Mouse (Mus musculus) T-cell, adult 66 days (primary cell): ENCODE measurements around the gene Zfp599. TPM values are rescaled to one million over a fixed set of nuclear protein-coding genes. Genes with fewer than 3 reads are reported as not detected.

Experiments
- total RNA-seq, 2 experiments: library from RNA; stranded (reverse); gene quantifications; 3 replicates in 1 of 2; 4 replicates in 1 of 2; pipeline ENCODE4 v1.2.4; 2023

The Zfp599 gene
- total RNA-seq = 1 to 10 TPM; 3.1 to 3.4 TPM

DNA sequence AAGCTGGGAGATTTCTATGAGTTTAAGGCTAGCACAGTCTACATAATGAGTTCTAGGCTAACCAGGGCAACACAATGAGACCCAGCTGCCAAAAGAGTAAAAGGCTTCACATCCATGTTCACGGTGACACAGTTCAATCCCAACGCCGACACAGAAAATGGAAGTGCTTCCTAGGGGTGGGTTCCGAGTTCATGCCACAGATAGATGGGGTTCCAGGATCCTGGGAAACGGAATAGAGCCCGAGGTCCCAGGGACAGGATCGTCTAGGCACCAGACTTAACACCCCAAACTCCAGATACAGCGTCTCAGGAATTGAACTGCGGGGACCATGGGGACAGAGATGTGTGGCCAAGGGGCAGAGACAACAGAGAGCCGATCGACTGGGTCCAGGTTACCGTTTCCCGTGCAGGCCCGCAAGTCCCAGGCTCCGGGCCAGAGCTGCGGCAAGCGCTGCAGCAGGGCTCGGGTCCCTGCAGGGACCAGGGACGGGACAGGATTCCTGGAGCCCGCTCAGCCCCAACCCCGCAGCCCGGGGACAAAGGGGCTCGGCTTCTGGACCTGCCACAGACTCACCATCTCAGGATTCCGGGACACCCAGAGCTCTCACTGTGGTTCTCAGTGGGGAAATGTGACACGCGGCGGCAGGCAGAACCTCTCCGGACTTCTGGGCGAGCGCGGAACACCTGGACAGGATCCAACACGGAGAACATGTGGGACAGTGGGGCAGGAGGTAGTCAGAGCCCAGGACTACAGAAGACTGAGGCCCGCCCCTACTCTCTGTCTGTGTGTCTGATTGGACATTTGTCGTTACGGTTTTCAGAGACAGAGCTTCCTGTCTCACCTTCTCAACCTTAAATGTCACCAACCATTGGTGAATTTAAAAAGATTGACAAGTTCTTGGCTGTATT, at the start of gene Zfp599:
Gene Zfp599, minus strand, starts transcription at position 712 of the 908 bp plus-strand sequence.

DNA sequence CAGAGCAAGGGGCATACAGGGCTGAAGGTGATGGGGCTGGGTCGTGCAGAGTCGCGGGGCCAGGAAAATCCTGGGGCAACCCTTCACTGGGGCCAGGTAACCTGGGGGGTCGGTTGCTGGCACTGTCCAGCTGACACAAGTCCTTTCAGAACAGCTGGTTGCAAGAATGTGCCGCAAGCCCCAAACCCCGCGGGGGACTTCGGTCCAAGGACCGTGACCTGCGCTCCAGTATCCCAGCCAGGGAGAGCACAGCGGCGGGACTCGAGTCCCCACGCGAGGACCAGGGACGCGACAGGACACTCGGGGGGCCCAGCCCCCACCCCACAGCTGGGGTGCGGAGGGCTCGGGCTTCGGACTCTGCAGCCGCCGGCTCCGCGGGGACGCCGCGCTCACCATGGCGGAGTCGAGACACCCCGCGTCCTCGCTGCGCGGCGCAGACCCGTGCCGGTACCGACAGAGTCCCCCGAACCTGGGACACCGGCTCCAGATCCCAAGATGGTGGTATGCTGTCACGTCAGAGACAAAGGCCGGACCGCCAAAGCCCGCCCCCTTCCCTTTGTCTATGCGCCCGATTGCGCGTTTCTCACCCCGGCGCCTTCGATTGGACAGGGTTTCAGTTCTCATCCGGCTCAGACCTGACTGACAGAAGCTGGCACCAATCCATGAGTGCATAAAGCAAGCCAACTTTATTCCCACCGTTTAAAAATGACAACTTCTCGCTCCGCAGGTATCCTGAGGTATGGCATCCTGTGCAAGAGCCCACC, 47.6 kb upstream of the Zfp599 start, which contains the start of gene Zfp810:
Gene Zfp810, minus strand, starts transcription at position 493 of the 764 bp plus-strand sequence.

DNA sequence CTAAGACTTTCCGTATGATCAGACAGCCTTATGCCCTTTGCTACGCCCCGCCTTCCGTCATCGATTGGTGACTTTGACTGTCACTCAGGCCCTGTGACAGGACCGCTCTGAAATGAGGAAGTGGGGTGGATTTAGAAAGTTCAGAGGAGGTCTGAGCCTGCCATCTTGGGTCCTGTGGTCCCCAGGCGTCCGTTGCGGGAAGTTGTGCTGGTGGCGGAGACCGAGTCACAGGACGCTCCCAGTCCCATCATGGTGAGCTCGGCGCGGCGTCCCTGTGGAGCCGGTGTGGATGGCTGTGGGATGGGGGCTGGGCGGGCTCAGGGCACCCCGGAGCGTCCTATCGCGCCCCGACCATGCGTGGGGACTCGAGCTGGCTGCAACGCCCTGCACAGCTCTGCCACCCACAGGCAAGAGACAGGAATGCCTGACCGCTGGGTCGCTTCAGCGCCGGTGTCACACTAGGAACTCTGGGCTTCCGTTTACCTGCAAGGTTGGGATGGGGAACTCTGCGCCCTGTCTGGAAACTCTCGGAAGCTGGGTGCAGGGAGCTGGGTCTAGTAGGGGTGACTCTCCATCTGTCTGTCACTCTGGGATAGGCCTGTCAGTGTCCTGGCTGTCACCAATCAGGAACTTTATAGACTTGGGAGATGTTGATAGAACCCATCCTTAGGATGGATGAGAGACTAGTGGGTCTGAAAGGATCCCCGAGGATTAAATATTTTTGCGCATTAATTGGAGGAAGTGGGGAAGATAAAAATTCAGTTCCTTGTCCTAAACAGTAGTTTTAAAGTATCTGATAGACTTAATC, 33.9 kb downstream of the Zfp599 start, which contains the start of gene Zfp809:
Gene Zfp809, plus strand, starts transcription at position 134 of the 808 bp plus-strand sequence.

Other genes with a start within 250 kb of the Zfp599 start
- under 1 TPM in 1 of 2 experiments, not detected in 1; 0.27 TPM for gene Elavl3, start 207.9 kb downstream of the Zfp599 start, total RNA-seq
- not detected for gene Gm49318, start 188.6 kb downstream of the Zfp599 start, total RNA-seq
- gene Zfp653, start 188.5 kb downstream of the Zfp599 start, total RNA-seq = 10 to 100 TPM; 29.3 to 34.7 TPM
- 10 to 100 TPM; 29.0 to 34.0 TPM for gene Ecsit, start 174.5 kb downstream of the Zfp599 start, total RNA-seq
- not detected for gene Cnn1, start 160.7 kb downstream of the Zfp599 start, total RNA-seq
- 10 to 100 TPM; 34.2 to 41.2 TPM for gene Elof1, start 142.7 kb downstream of the Zfp599 start, total RNA-seq
- 100 to 1,000 TPM; 194 to 244 TPM for gene Acp5, start 124.2 kb downstream of the Zfp599 start, total RNA-seq
- 10 to 100 TPM; 13.8 to 19.1 TPM for gene Pigyl, start 103.0 kb downstream of the Zfp599 start, total RNA-seq
- gene Zfp872, start 71.8 kb downstream of the Zfp599 start, total RNA-seq = not detected
- gene Zfp809, start 34.2 kb downstream of the Zfp599 start, total RNA-seq = 10 to 100 TPM; 33.6 to 39.8 TPM
- 10 to 100 TPM; 15.0 to 17.3 TPM for gene Zfp810, start 47.8 kb upstream of the Zfp599 start, total RNA-seq
- 1 to 10 TPM in 1 of 2 experiments, under 1 TPM in 1; 0.83 to 2.7 TPM for gene Anln, start 129.3 kb upstream of the Zfp599 start, total RNA-seq
- gene 9530077C05Rik, start 151.6 kb upstream of the Zfp599 start, total RNA-seq = not detected
- not detected for gene Gm17545, start 194.4 kb upstream of the Zfp599 start, total RNA-seq
- 10 to 100 TPM; 75.1 to 79.1 TPM for gene Rp9, start 209.8 kb upstream of the Zfp599 start, total RNA-seq
- gene Bbs9, start 215.8 kb upstream of the Zfp599 start, total RNA-seq = 10 to 100 TPM; 24.7 to 29.7 TPM